Mouse (Mus musculus) ES-E14 (cell line): ENCODE results near the gene Gja3.

Source experiments
- HCFC1 ChIP-seq: IDR thresholded peaks from 2 replicates; pipeline ENCODE4 v1.6.1; 2012; ENCODE audit warnings: low read length, inconsistent platforms, borderline replicate concordance; ENCODE audit not compliant: insufficient read depth
- MAFK ChIP-seq: IDR thresholded peaks from 2 replicates; pipeline ENCODE4 v1.6.1; 2014; ENCODE audit warnings: mild to moderate bottlenecking, low read depth, low read length, inconsistent platforms; ENCODE audit not compliant: insufficient read depth
- ZC3H11A ChIP-seq: IDR thresholded peaks from 2 replicates; pipeline ENCODE4 v1.6.1; 2012; ENCODE audit warnings: low read depth, mild to moderate bottlenecking, inconsistent platforms, low read length, borderline replicate concordance
- ZNF384 ChIP-seq: IDR thresholded peaks from 2 replicates; pipeline ENCODE4 v1.6.1; 2012; ENCODE audit warnings: low read depth, low read length, inconsistent platforms

GRCm38 (mm10) chr14:57057204-57057562 lies 717 bp downstream of the Gja3 start:
- TF ChIP-seq ZC3H11A (no peak), ZNF384 (no peak), HCFC1 (no peak), MAFK (no peak)
